Mouse (Mus musculus): ENCODE measurements around the gene Parp12.
A peak's percentile ranks its signal among the peaks of the same experiment; 100 is the strongest.

The Parp12 gene

DNA sequence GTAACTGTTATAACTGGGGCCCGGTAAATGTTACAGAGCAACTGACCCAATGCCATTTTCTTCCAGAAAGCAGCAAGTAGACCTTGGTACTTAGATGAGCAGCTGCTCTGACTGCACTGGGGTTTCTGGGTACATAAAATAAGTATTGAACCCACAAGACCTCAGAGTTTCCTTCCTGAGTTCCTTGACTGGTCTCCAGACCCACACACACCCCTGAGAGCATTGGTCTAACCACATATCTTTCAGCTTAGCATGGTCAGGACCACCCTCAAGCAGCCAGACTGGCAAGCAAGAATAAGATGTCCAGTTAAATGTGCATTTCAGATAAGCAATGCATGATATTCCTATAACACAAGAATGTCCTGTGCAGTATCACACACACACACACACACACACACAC is 61.0 kb downstream of the Parp12 start:
- no peak for DNase-seq

DNA sequence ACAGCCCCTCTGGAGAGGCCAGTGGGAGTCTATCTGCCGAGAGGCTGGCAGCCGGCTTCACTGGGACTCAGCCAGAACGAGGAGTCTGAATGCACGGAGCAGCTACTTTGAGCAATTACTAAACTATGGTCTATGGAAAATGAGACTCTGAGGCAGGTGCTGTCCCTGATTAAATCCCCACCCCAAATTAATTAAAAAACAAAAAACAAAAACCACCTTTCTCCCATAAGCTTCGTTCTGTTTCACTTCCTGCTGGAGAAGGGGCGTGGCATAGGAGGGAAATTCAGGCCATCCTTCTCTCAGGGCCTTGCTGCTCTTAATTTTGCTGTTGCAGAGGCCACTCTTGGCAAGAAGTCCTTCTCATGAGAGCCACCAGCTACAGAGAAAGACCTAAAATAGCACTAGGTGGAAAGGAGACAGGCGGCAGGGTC is 62.3 kb downstream of the Parp12 start:
- DNase-seq: no peak

DNA sequence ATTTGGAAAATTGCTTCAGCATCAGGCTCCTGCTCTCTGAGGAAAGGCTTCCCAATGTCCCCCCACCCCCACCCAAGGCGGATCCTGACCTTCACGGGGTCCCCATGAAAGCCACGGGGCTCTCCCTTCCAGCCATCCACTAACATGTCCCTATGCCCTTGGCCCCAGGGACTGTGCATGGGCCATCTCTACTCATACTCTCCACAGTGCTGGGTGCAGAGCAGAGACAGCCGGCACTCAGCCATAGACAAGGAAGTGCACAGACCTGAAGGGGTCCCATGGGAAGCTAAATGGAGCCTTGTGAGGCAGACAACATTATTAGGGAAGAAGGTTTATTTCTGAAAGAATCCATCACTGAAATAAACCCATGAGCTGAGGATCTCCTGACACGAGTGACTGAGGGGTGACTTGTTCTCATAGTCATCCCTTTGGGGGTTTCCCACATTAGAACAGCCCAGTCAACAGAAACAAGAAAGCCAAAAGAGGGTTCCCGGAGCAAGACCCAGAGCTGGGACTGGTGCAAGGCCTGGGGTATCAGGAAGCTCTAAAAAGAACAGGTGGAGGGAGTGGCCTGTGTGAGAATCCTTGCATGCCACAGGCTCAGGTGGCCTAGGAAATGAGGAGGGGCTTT is 63.2 kb downstream of the Parp12 start:
- DNase-seq: no peak

DNA sequence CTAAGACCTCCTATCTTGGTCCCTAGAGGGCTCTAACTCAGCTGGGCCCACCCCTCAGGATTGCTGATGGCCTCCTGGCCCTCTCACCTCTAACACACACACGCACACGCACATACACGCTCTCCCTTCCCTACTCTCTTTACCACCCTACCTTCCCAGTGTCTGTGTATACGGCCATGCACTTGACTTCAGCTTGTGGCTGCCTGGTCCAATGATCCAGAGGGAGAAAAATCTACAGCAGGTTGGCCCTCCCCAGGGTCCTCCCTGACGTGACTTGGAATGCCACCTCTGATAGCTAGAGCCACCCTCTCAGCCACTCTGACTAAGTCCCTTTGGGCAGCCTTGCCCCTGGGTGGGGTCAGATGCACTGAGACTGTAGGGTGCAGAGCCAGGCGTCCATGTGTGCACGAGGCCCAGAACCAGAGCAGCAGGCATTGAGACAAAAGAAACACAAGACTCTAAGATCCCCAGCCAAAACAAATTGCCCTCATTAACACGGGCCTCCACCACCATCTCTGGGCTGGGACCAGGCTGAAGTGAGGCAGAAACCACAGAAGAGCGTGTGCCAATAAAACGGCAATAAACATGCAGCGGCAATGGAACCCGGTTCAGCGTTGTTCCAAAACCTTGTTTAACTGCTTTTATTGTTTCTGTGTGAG is 63.8 kb downstream of the Parp12 start:
- DNase-seq: no peak

DNA sequence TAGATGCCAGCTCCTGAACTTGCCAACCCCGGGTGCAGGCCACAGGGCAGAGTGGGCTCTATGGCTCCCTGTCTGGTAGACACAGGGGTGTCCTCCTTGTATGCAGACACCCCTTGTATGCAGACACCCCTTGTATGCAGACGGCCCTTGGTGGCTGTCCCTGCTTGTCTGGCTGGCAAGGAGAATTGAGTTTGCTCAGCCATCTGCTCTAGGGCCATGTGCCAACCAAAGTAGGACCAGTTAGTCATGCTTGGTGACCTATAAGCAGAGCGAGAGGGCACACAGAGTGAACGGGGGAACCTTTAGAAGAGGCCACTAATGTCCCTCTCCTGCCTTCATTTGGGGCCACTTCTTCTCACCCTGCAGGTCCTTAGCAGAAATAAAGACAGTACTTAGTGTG is 65.5 kb downstream of the Parp12 start:
- peak; percentile 74 for DNase-seq

DNA sequence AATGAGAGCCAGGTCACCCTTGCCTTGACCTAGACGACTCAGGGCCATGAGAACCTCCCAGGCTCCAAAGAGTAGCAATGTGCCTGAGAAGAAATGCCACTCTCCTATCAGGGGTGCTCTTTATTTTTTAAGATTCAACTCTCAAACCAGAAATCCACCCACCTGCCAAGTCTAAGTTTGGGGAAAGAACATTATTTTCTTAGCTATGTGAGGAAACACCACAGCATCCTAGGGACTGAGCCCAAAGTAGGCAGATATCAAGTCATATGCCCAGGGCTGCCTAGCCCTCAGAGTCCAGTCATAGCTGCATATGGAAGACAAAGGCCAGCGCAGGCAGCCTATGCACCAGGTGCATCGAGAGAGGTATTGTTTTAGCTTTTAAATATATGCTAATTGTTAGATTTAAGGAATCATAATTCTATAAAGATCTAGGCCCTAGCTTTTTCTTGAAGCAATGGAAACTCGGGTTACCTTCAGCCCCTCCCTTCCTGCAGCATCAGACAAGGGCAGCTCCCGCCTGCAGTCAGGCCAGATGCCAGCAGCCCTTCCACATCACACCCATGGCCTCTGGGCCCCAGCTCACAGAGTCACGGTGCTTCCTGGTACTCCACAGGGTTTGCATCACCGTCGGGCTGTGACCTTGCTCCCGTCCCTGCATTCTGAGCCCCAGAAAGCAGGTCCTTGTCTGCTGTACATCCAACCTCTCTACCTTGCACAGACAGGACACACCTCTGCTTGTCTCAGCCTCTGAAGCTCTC is 66.2 kb downstream of the Parp12 start:
- no peak for DNase-seq

DNA sequence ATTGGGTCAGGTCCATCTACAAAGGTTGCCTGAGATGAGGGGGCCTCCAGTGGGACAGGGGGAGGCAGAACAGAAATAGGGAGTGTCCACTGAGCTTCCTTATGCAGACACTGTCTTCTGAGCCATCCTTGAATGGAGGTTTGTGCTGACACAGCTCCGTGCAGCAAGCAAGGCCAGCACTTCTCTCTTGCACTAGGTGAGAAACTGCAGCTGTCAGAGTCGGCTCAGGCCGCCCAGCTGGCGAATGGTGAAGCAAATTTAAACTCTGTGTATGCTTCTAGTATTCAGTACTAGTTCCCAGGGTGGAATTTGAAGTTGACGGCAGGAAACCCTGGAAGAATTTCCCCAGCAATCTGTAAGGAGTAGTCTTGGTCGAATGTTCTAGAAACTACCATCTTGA is 67.3 kb downstream of the Parp12 start:
- no peak for DNase-seq

DNA sequence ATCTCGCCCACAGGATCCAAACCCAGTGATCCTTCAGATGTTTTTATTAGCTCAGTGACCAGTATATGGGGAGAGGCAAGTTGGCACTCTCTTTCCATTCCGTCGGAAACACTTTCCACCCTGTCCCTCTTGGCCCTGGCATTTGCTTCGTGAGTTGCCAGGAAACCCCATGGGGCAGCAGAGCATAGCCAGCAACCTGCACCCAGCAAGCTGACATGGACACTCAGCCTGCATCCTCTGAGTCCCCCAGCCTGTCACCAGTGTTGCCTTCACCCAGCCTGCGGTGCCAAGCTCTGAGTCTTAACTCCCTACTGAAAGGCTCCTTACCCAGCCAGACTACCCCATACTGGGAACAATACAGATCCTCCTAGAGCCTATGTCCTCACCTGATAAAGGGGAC is 69.0 kb downstream of the Parp12 start:
- DNase-seq: peak; percentile 18

DNA sequence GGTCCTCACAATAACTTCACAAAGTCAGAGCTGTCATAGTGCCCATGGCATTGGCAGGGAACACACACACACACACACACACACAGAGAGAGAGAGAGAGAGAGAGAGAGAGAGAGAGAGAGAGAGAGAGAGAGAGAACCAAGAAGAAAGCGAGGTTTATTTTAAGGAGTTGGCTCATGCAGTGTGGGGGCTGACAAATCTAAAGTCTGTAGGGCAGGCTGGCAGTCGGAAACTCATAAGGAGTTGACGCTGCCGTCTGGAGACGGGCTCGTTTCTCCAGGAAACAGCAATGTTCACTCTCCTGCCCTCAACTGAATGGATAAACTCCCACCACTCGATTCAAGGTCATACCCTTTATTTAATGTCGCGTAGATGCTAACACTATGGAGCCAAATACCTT is 77.7 kb downstream of the Parp12 start:
- DNase-seq: no peak

All from cerebellum, adult 11 months (tissue).